Mouse (Mus musculus): ENCODE measurements around the gene Edn1.

DNA sequence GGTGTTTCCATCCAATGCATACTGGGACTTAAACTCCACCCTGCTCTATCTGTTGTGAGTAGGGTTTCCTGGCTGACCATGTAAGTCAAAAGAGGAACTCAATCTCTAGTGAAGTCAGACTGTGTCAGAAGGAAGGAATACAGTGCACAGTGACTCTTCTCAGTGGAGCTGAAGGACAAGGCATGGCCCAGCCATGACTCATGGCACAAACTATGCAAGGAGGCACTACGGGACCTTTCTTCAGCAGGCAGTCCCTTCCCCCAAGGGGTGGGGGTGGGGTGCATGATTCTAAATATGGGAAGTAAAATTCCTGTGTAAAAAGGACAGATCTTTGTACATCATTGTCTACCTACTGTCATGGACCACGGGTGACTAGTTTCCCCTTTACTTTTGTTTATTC lies 27.3 kb downstream of the Edn1 start:
- TF ChIP-seq CTCF (IDR thresholded peaks at IDR 0.05) (no peak), EP300 (IDR thresholded peaks at IDR 0.05; ENCODE audit: insufficient read depth, low read depth, low read length) (no peak), POLR2A (IDR thresholded peaks at IDR 0.05; ENCODE audit: insufficient read depth, low read depth, low read length) (no peak)

All from heart, adult 2 months (tissue).